Mouse (Mus musculus): ENCODE measurements around the gene Rusc1. TPM values are rescaled to one million over a fixed set of nuclear protein-coding genes. Genes with fewer than 3 reads are reported as not detected.
A peak's percentile ranks its signal among the peaks of the same experiment; 100 is the strongest.

Gene Rusc1
- polyA plus RNA-seq (2015; fragmentation: Nextera tagmentation; extraction: Ambion mirVana) = 111 and 113 TPM in 2 replicates

GRCm38 (mm10) chr3:89093175-89093574 is at the start of gene Rusc1:
TSS of gene Rusc1 (minus strand) at chr3:89093311.
- Histone ChIP-seq H3K27ac (peak within 1 kb of the TSS; percentile 86), H3K9me3 (no peaks in the 10 kb centered on the region), H3K4me1 (peaks cover 33% of the 10 kb centered on the region), H3K9ac (peak within 1 kb of the TSS; percentile 75), H3K36me3 (replicated peaks) (peaks cover 25% of the 10 kb centered on the region), H3K4me3 (peak within 1 kb of the TSS; percentile 56), H3K4me2 (peak within 1 kb of the TSS; percentile 92), H3K27me3 (replicated peaks) (0 out of 2 replicates have a peak, but pooled peaks cover 2% of the 10 kb centered on the region)
- under 1% methylated on average over 18 of the region's 18 CpGs for WGBS
- peak; percentile 88 for ATAC-seq (replicated peaks)

- 49% methylated on average over 9 of the region's 9 CpGs for WGBS
- Histone ChIP-seq H3K4me1 (peaks cover 7% of the 10 kb centered on the region; the same call in 1 of the 2 replicates), H3K27me3 (replicated peaks) (no peaks in the 10 kb centered on the region), H3K4me3 (no peak overlapping the region), H3K9me3 (no peaks in the 10 kb centered on the region), H3K36me3 (replicated peaks) (no peaks in the 10 kb centered on the region), H3K27ac (no peak overlapping the region), H3K4me2 (no peak overlapping the region), H3K9ac (no peak overlapping the region)
- ATAC-seq (replicated peaks) = no peak
Observed at GRCm38 (mm10) chr3:89136365-89136764, 43.3 kb upstream of the Rusc1 start.

- peaks cover 7% of the 10 kb centered on the region; the same call in 1 of the 2 replicates for H3K4me1 ChIP-seq
- H3K27ac ChIP-seq = no peak within 1 kb of the TSS
- H3K9ac ChIP-seq = no peak within 1 kb of the TSS
- no peak within 1 kb of the TSS for H3K4me2 ChIP-seq
- ATAC-seq (replicated peaks) = no peak
- H3K9me3 ChIP-seq = no peaks in the 10 kb centered on the region
- 75% methylated on average over 3 of the region's 3 CpGs for WGBS
- no peak within 1 kb of the TSS for H3K4me3 ChIP-seq
- H3K36me3 ChIP-seq (replicated peaks) = no peaks in the 10 kb centered on the region
- no peaks in the 10 kb centered on the region for H3K27me3 ChIP-seq (replicated peaks)
Observed at GRCm38 (mm10) chr3:89135958-89136357, 42.8 kb upstream of the Rusc1 start, which contains the start of gene Pklr. TSS of gene Pklr (plus strand) at chr3:89136142.

- no peak for ATAC-seq (replicated peaks)
Observed at GRCm38 (mm10) chr3:89133752-89134151, 40.6 kb upstream of the Rusc1 start.

GRCm38 (mm10) chr3:89133063-89133450 is 39.9 kb upstream of the Rusc1 start:
- no peak for ATAC-seq (replicated peaks)
- H3K27ac ChIP-seq = no peak overlapping the region
- 83% methylated on average over 7 of the region's 7 CpGs for WGBS

More at GRCm38 (mm10) chr3:89133752-89134151, 40.6 kb upstream of the Rusc1 start:
- no peak overlapping the region for H3K27ac ChIP-seq
- no peaks in the 10 kb centered on the region for H3K36me3 ChIP-seq (replicated peaks)
- WGBS = 88% methylated on average over 1 of the region's 1 CpGs
- H3K9me3 ChIP-seq = no peaks in the 10 kb centered on the region
- H3K4me2 ChIP-seq = no peak overlapping the region
- H3K27me3 ChIP-seq (replicated peaks) = no peaks in the 10 kb centered on the region
- peaks cover 7% of the 10 kb centered on the region; the same call in 1 of the 2 replicates for H3K4me1 ChIP-seq
- no peak overlapping the region for H3K4me3 ChIP-seq
- no peak overlapping the region for H3K9ac ChIP-seq

GRCm38 (mm10) chr3:89132285-89133062 is 39.4 kb upstream of the Rusc1 start:
- no peaks in the 10 kb centered on the region for H3K36me3 ChIP-seq (replicated peaks)
- no peak overlapping the region for H3K27ac ChIP-seq
- WGBS = 14% methylated on average over 30 of the region's 30 CpGs
- H3K9me3 ChIP-seq = no peaks in the 10 kb centered on the region
- peak overlapping the region; percentile 28; the same call in 1 of the 2 replicates for H3K9ac ChIP-seq
- H3K27me3 ChIP-seq (replicated peaks) = no peaks in the 10 kb centered on the region
- peak; percentile 20; the same call in 1 of the 2 replicates for ATAC-seq (replicated peaks)
- peaks cover 7% of the 10 kb centered on the region; the same call in 1 of the 2 replicates for H3K4me1 ChIP-seq
- peak overlapping the region; percentile 54 for H3K4me2 ChIP-seq
- peak overlapping the region; percentile 30 for H3K4me3 ChIP-seq

More at GRCm38 (mm10) chr3:89133063-89133450, 39.9 kb upstream of the Rusc1 start:
- Histone ChIP-seq H3K4me1 (peaks cover 7% of the 10 kb centered on the region; the same call in 1 of the 2 replicates), H3K9me3 (no peaks in the 10 kb centered on the region), H3K9ac (no peak overlapping the region), H3K27me3 (replicated peaks) (no peaks in the 10 kb centered on the region), H3K4me3 (no peak overlapping the region), H3K4me2 (no peak overlapping the region), H3K36me3 (replicated peaks) (no peaks in the 10 kb centered on the region)

- ATAC-seq (replicated peaks) = no peak
- WGBS = 47% methylated on average over 4 of the region's 4 CpGs
- H3K9ac ChIP-seq = peak overlapping the region; percentile 28; the same call in 1 of the 2 replicates
Observed at GRCm38 (mm10) chr3:89131816-89132215, 38.7 kb upstream of the Rusc1 start.

GRCm38 (mm10) chr3:89129908-89130307 is 36.8 kb upstream of the Rusc1 start:
- Histone ChIP-seq H3K9me3 (no peaks in the 10 kb centered on the region), H3K36me3 (replicated peaks) (no peaks in the 10 kb centered on the region), H3K27ac (no peak overlapping the region), H3K4me2 (no peak overlapping the region), H3K4me1 (peaks cover 7% of the 10 kb centered on the region; the same call in 1 of the 2 replicates), H3K9ac (no peak overlapping the region), H3K27me3 (replicated peaks) (no peaks in the 10 kb centered on the region), H3K4me3 (no peak overlapping the region)
- no peak for ATAC-seq (replicated peaks)
- WGBS = 96% methylated on average over 3 of the region's 3 CpGs

More at GRCm38 (mm10) chr3:89131816-89132215, 38.7 kb upstream of the Rusc1 start:
- no peak overlapping the region for H3K27ac ChIP-seq
- no peak overlapping the region for H3K4me3 ChIP-seq
- H3K9me3 ChIP-seq = no peaks in the 10 kb centered on the region
- H3K4me2 ChIP-seq = peak overlapping the region; percentile 54
- H3K27me3 ChIP-seq (replicated peaks) = no peaks in the 10 kb centered on the region
- no peaks in the 10 kb centered on the region for H3K36me3 ChIP-seq (replicated peaks)
- H3K4me1 ChIP-seq = peaks cover 7% of the 10 kb centered on the region; the same call in 1 of the 2 replicates

GRCm38 (mm10) chr3:89125981-89126380 is 32.9 kb upstream of the Rusc1 start:
- Histone ChIP-seq H3K9me3 (no peaks in the 10 kb centered on the region), H3K9ac (no peak overlapping the region), H3K27ac (no peak overlapping the region), H3K36me3 (replicated peaks) (no peaks in the 10 kb centered on the region), H3K4me2 (no peak overlapping the region), H3K27me3 (replicated peaks) (no peaks in the 10 kb centered on the region), H3K4me3 (no peak overlapping the region), H3K4me1 (no peaks in the 10 kb centered on the region)
- ATAC-seq (replicated peaks) = no peak
- 89% methylated on average over 3 of the region's 3 CpGs for WGBS

- no peaks in the 10 kb centered on the region for H3K36me3 ChIP-seq (replicated peaks)
- no peaks in the 10 kb centered on the region for H3K9me3 ChIP-seq
- H3K27me3 ChIP-seq (replicated peaks) = no peaks in the 10 kb centered on the region
- 77% methylated on average over 3 of the region's 3 CpGs for WGBS
- H3K27ac ChIP-seq = no peak overlapping the region
- no peaks in the 10 kb centered on the region for H3K4me1 ChIP-seq
- H3K9ac ChIP-seq = no peak overlapping the region
- H3K4me3 ChIP-seq = no peak overlapping the region
- H3K4me2 ChIP-seq = no peak overlapping the region
- ATAC-seq (replicated peaks) = no peak
Observed at GRCm38 (mm10) chr3:89124241-89124640, 31.1 kb upstream of the Rusc1 start.

- Histone ChIP-seq H3K27ac (no peak overlapping the region), H3K4me2 (no peak overlapping the region), H3K4me3 (no peak overlapping the region), H3K9ac (no peak overlapping the region), H3K36me3 (replicated peaks) (no peaks in the 10 kb centered on the region), H3K9me3 (no peaks in the 10 kb centered on the region), H3K4me1 (no peaks in the 10 kb centered on the region), H3K27me3 (replicated peaks) (no peaks in the 10 kb centered on the region)
- 81% methylated on average over 2 of the region's 2 CpGs for WGBS
- no peak for ATAC-seq (replicated peaks)
Observed at GRCm38 (mm10) chr3:89123313-89123712, 30.2 kb upstream of the Rusc1 start.

- H3K9me3 ChIP-seq = no peaks in the 10 kb centered on the region
- H3K4me1 ChIP-seq = no peaks in the 10 kb centered on the region
- no peak overlapping the region for H3K9ac ChIP-seq
- H3K36me3 ChIP-seq (replicated peaks) = no peaks in the 10 kb centered on the region
- H3K4me3 ChIP-seq = no peak overlapping the region
- WGBS = 11% methylated on average over 2 of the region's 2 CpGs
- H3K27me3 ChIP-seq (replicated peaks) = no peaks in the 10 kb centered on the region
- ATAC-seq (replicated peaks) = no peak
- no peak overlapping the region for H3K27ac ChIP-seq
- H3K4me2 ChIP-seq = no peak overlapping the region
Observed at GRCm38 (mm10) chr3:89115522-89115921, 22.4 kb upstream of the Rusc1 start.
